Mouse (Mus musculus): ENCODE measurements around the gene Inip.

Inip gene

GRCm38 (mm10) chr4:59765385-59766005, 35.9 kb downstream of the Inip start:
- no peak for DNase-seq

DNA sequence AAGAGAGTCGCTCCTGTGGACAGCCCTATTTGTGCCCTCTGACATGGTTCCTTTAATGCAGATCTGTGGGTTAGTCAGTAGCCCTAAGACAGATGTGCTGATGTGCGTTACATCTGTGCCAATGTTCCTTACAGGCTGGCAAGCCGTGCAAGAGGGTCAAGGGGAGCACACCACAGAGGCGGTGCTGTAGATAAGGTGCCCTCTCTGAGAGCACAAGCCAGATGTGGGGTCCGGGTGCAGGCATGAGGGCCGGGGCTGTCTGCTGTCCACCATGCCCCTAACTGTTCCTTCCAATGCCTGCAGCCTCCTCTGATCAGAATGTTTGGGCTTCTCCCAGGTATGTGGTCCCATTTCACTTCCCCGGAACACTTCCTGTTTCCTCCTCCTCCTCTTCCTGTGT, 36.4 kb downstream of the Inip start:
- no peak for DNase-seq

DNA sequence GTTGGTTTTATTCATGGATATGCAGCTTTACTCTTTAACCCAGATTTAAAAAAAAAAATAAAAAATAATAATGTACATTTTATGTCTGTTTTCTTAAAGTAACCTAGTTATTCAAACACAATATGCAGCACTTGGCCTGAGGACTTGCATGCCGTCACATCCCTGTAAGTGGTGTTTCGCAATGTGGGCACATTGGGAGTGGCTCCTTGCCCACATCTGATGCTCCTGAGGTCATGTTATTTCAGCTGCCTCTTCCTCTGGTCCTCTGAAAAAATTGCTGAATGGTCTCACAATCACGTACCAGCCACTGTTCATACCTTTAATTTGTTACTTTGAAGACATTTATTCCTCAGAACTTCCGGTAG, 40.0 kb downstream of the Inip start:
- DNase-seq: no peak

DNA sequence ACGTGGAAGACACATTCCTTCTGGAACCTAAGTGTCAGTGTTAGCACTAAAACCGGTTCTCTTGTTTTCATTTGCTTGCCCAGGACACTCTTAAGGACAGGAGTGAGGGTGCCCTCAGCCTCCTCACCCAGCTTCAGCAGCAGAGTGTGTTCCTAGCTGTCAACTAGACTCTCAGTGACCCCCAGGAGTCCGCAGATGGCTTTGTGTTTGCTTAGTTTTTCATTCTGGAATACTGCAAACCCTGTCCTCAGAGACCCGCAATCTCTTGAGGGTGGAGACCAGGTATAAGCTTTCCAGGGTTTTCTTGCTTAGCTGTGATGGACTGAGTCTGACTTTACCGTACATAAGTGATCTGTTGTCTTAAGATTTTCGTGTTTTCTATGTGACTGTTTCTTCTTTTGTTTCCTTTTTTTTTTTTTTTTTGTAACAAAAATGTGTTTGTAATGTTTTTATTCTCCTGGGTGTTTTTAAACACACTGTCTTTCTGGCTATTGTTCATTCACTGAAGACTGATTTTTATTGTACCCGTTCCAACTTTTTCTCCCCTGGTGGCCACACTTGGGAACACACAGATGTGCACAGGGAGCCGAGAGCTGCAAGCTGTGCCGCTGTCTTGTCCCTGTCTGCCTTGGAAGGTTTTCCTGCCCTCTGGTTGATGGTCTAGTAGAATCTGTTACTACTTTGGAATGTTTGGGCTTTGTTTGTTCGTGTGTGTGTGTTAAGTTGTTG, 40.6 kb downstream of the Inip start:
- DNase-seq: peak; percentile 28

GRCm38 (mm10) chr4:59760016-59760415, 41.4 kb downstream of the Inip start:
- DNase-seq: no peak

DNA sequence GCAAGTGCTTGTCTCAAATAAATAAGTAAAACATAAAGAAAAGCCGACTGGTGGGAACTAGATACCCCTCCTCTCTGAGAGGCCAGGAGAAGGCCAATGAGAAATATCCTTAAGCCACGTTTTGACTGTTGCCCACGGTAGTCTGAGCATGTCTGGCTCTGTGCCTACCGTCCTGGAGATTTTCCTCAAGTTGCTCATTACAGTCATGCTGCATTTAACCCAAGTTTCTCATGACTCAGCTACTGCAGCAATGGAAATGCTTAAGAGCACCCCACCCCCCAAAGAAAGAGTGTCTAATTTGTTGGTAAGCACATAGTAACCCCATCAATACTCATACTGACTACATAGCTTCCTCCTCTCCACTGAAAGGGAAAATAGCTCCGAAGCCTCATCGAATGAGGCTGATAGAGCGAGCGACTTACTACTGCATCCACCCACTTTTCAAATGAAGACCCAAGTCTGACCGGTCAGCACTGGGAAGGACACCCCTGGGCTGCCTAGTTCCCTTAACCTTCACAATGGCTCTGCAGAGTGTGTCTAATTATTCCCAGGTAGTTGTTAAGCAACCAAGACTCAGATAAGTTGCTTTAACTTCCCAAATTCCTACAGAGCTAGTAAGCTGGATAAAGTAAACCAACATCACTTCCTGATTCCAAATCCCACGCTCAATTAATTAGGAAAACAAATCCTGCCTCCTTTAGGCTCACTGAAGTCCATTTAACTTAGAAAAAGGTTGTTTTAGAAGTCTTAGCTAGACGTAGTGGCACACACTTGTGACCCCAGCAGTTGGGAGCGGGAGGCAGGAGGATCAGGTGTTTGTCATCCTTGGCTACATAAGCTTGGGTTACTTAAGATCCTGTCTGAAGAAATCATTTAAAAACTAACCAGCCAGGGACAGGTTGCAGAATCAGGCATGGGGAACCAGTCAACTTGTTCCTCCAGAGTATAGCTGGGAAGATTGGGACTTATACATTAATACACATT, 43.6 kb downstream of the Inip start:
- DNase-seq: no peak

- DNase-seq: peak; percentile 66
Observed at GRCm38 (mm10) chr4:59756332-59757082, 44.9 kb downstream of the Inip start.

DNA sequence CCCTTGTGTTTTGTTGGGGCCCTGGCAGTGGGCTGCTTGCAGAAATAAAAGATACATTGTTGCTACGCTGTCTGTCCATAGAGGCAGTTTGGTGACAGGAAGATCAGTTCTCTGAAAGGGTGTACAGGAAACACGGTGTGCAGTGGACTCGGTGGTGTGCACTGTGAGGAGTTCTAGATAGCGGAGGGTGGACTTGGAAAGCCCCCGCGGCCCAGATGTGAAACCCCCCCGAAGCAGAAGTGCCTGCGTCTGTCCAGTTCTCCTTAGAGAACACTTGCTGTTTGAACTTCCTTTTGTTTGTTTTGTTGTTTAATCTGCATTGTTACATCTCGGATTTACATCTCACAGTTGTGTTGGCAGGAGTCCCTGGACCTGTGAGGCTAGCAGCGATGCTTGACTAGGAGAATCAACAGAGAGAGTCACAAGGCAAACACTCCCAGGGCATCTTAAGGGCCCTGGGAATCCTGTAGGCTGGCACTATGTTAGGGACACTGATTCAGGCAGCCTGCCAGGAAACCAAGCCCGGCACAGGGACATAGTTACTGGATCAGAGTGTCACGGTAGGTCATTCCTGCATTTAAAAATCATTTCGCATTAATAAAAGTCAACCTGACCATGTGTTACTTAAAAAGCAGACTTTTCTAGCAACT, 47.8 kb downstream of the Inip start:
- DNase-seq: no peak

- no peak for DNase-seq
Observed at GRCm38 (mm10) chr4:59739882-59740281, 61.5 kb downstream of the Inip start.

DNA sequence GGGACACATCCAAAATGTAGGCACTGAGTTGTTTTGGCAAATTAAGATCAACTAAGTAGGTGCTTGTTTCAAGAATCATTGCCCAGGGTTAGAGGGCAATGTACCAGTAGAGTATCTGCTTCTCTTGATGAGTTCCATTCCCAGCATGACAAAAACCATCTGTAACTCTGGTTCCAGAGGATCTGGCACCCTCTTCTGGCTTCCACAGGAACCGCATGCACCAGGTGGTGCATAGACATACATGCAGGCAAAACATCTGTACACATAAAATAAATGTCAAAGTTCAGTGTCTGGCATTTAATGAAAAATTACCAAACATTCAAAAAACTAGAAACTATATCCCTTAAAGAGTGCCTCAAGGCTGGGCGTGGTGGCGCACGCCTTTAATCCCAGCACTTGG, 62.1 kb downstream of the Inip start:
- no peak for DNase-seq

GRCm38 (mm10) chr4:59731544-59731943, 69.8 kb downstream of the Inip start:
- DNase-seq: no peak

GRCm38 (mm10) chr4:59728839-59729238, 72.5 kb downstream of the Inip start:
- DNase-seq: no peak

GRCm38 (mm10) chr4:59727878-59728261, 73.5 kb downstream of the Inip start:
- DNase-seq: no peak

- no peak for DNase-seq
Observed at GRCm38 (mm10) chr4:59727187-59727877, 74.1 kb downstream of the Inip start.

DNA sequence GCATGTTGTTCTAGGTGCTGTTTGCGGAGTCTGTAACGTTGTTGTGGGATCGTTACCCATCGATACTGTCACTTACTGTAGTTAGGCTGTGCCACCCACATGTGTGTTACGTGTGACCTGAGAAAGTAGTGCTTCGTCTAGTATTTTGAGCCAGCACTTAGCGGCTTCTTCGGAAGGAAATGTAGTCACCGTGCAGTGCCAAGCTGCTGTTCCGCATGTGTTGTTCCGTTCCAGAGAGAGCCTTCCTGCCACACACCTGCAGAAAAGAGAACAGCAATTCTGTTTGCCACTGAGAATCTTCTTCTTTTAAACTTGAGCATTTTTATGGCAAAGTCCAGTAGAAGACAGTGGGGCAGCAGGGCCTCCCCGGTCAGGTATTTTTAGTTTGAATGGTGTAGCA, 74.9 kb downstream of the Inip start:
- no peak for DNase-seq

DNA sequence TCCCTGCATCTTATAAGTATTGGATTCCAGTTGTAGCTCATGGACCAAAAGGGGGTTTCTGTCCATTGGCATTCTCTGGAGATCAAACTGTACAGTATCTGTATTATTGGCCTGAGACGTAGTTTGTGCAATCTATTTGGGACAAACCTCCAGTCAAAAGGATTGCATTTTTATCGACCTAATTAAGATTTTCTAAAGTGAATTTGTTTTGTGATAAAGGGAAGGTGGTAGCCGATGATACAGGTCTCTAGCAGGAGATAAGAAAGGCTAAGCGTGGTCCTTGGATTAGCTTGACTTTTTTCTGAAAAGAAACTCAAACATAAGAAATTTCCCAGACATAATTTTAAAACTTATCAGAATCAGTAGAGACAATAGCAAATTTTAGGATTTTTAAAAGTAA, 75.8 kb downstream of the Inip start:
- no peak for DNase-seq

GRCm38 (mm10) chr4:59721811-59722210, 79.6 kb downstream of the Inip start:
- no peak for DNase-seq

Measured in right cerebral cortex, postnatal 14 days (tissue).